Mouse (Mus musculus) erythroblast, embryonic 14.5 days (primary cell): ENCODE measurements around the gene Trpc4ap.
"Not testable (repeated sequence)": the region's sequence is repeated elsewhere in the genome, so short reads cannot be mapped to it uniquely, and the experiment has no call there.

ENCODE experiments used
- GATA1 ChIP-seq: IDR thresholded peaks from 2 replicates; pipeline ENCODE4 v1.6.1; 2012; ENCODE audit warnings: low read length, inconsistent platforms, mixed read lengths
- TAL1 ChIP-seq: IDR thresholded peaks from 3 replicates; pipeline ENCODE4 v1.6.1; 2012; ENCODE audit warnings: low read length, inconsistent platforms, mixed read lengths

- not testable (repeated sequence) for TF ChIP-seq GATA1, TAL1
Measured at GRCm38 (mm10) chr2:155698443-155698842, 6.3 kb upstream of the Trpc4ap start.
